Mouse (Mus musculus): ENCODE results near the gene Slit2. TPM values are rescaled to one million over a fixed set of nuclear protein-coding genes. Genes with fewer than 3 reads are reported as not detected.
"Not testable (repeated sequence)": the region's sequence is repeated elsewhere in the genome, so short reads cannot be mapped to it uniquely, and the experiment has no call there.

The Slit2 gene
- polyA plus RNA-seq, 1 experiment = 0.92 TPM

DNA sequence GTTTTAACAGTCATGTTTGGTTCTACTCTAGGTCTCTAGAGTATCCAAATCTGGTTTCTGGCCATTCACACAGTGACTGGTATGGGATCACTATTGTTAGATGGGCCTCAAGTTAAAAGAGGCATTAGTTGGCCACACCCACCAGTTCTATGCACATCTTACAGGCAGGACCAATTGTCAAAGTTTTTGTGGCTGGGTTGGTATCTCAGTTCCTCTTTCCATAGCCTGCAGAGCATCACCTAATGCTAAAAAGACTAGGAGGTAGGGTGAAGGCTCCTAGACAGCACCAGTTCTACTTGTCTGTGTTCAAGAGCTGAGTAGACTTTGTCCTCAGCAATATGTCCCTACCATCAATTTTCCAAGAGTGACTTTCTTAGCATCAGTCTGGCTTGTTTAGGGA is 216.4 kb downstream of the Slit2 start:
- H3K27ac ChIP-seq (ENCODE audit: insufficient read depth, low read depth, low read length) = no peak overlapping the region

DNA sequence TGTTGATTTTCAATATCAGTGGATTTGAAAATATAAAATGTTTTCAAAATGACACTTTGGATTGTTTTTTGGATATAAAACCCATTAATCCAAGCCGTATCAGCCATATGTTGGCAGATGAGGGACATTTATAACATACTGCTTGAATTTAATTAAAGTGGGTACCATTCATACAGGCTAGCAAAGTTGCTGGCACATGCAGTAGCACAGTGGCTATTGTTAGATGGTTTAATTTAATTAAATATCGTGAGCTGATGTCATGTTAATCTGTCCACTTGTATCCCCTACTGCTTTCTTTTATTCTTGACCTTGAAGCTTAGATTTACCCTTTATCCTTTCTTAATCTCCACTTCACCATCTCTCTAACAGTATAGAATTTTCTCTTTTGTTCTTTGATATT is 232.3 kb downstream of the Slit2 start:
- H3K4me1 ChIP-seq (ENCODE audit: control insufficient read depth, insufficient read depth, low read length) = no peaks in the 10 kb centered on the region
- TF ChIP-seq CTCF (IDR thresholded peaks at IDR 0.05; ENCODE audit: low read depth, low read length) (no peak), POLR2A (IDR thresholded peaks at IDR 0.05; ENCODE audit: borderline replicate concordance, low read depth, low read length) (no peak)
- no peak overlapping the region for H3K27ac ChIP-seq (ENCODE audit: insufficient read depth, low read depth, low read length)
- no peak overlapping the region for H3K4me3 ChIP-seq (ENCODE audit: insufficient read depth, low read length)

More for the DNA sequence above, 216.4 kb downstream of the Slit2 start:
- Histone ChIP-seq H3K4me1 (ENCODE audit: control insufficient read depth, insufficient read depth, low read length) (no peaks in the 10 kb centered on the region), H3K4me3 (ENCODE audit: insufficient read depth, low read length) (no peak overlapping the region)
- no peak for TF ChIP-seq POLR2A (IDR thresholded peaks at IDR 0.05; ENCODE audit: borderline replicate concordance, low read depth, low read length)
- TF ChIP-seq CTCF (IDR thresholded peaks at IDR 0.05; ENCODE audit: low read depth, low read length) = no peak

DNA sequence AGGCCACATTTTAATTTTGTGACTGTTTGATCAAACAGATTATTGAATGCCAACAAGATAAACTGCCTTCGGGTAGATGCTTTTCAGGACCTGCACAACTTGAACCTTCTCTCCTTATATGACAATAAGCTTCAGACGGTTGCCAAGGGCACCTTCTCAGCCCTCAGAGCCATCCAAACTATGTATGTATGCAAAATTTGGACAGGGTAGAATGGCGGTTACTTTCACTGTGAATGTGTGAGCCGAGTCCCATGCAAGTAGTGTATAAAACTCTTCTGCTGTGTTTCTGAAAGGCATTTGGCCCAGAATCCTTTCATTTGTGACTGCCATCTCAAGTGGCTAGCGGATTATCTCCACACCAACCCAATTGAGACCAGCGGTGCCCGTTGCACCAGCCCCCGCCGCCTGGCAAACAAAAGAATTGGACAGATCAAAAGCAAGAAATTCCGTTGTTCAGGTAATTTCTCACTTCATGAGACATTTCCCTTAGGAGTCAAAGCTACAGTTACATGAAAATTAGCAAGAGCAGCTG is 236.8 kb downstream of the Slit2 start:
- no peak overlapping the region for H3K4me3 ChIP-seq (ENCODE audit: insufficient read depth, low read length)
- TF ChIP-seq POLR2A (IDR thresholded peaks at IDR 0.05; ENCODE audit: borderline replicate concordance, low read depth, low read length) (no peak), CTCF (IDR thresholded peaks at IDR 0.05; ENCODE audit: low read depth, low read length) (no peak)
- H3K27ac ChIP-seq (ENCODE audit: insufficient read depth, low read depth, low read length) = no peak overlapping the region
- H3K4me1 ChIP-seq (ENCODE audit: control insufficient read depth, insufficient read depth, low read length) = no peaks in the 10 kb centered on the region

DNA sequence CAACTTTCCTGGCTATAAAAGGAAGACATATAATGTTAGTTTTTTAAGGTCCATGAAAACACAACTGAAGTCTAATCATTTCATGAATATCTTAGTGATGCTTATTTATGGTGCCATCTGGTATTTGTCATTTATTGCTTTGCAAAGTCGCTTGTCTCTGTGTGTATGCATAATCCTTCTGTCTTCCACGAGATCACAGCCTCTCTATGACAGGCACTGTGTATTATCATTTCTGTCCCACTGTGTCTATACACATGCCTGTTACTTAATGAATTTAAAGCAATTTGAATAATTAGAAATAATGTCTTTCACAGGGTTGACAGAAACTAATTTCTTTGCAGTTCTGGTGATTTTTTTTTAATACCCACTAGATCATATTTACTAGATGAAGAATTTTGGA is 242.6 kb downstream of the Slit2 start:
- Histone ChIP-seq H3K4me3 (ENCODE audit: insufficient read depth, low read length) (no peak overlapping the region), H3K27ac (ENCODE audit: insufficient read depth, low read depth, low read length) (no peak overlapping the region), H3K4me1 (ENCODE audit: control insufficient read depth, insufficient read depth, low read length) (no peaks in the 10 kb centered on the region)
- TF ChIP-seq POLR2A (IDR thresholded peaks at IDR 0.05; ENCODE audit: borderline replicate concordance, low read depth, low read length) (no peak), CTCF (IDR thresholded peaks at IDR 0.05; ENCODE audit: low read depth, low read length) (no peak)

DNA sequence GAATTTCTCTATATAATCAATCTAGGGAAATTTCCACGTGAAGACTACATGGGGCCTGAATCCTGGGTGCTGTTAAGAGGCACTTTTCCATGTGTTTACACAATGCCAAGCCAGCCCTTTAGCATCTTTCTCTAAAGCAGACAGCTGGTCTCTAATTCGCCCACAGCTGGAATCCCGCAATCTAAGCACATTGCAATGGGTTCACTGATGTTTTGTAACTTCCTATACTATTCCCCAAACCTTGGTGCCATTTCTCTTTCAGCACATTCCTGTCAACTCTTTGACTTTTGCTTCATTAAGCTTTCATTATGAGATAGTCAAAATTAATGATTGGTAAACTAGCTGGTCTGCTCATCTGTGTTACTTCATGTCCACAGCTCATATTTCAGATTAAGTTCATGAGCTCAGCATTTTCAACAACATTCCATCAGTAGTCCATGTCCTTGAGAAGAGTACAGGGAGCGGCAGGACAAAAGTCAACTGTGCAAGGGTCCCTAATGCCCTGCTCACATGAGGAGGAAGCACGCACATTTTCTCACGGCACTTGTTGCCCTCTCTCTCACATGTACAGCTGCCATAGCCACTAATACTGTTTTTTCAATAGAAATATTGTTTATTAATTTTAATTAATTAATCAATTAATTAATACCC is 247.6 kb downstream of the Slit2 start:
- H3K27ac ChIP-seq (ENCODE audit: insufficient read depth, low read depth, low read length) = no peak overlapping the region
- H3K4me3 ChIP-seq (ENCODE audit: insufficient read depth, low read length) = no peak overlapping the region
- no peaks in the 10 kb centered on the region for H3K4me1 ChIP-seq (ENCODE audit: control insufficient read depth, insufficient read depth, low read length)
- no peak for TF ChIP-seq POLR2A (IDR thresholded peaks at IDR 0.05; ENCODE audit: borderline replicate concordance, low read depth, low read length)
- TF ChIP-seq CTCF (IDR thresholded peaks at IDR 0.05; ENCODE audit: low read depth, low read length) = no peak

DNA sequence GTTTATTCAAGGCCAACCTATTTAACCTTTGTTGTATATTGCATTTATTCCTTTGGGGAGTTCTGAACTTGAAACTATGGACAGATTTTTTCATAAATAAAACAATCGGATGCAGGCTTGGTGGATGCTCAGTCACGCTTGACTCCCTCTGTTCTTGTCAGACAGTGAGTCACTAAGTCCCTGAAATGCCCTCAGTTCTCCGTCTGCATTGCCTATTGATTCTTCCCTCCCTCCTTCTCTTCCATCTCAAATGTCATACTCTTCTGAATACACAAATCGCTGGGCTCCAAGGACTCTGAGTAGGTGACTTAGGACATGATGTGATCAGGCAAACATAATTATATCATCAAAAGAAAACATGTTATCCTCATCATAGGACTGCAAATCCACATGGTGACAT is 251.8 kb downstream of the Slit2 start:
- H3K4me1 ChIP-seq (ENCODE audit: control insufficient read depth, insufficient read depth, low read length) = no peaks in the 10 kb centered on the region
- TF ChIP-seq POLR2A (IDR thresholded peaks at IDR 0.05; ENCODE audit: borderline replicate concordance, low read depth, low read length) = no peak
- no peak for TF ChIP-seq CTCF (IDR thresholded peaks at IDR 0.05; ENCODE audit: low read depth, low read length)
- H3K27ac ChIP-seq (ENCODE audit: insufficient read depth, low read depth, low read length) = no peak overlapping the region
- H3K4me3 ChIP-seq (ENCODE audit: insufficient read depth, low read length) = no peak overlapping the region

DNA sequence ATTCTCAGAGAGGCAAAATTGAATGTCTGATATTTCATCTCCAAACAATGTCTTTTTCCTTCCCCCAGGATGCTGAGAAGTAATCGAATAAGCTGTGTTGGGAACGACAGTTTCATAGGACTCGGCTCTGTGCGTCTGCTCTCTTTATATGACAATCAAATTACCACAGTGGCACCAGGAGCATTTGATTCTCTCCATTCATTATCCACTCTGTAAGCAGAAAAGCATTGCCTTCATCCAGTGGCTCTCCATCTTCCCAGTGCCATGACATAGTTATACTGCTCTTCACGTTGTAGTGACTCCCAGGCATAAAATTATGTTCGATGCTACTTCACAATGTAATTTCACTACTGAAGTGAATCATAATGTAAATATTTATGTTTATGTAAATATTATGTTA is 252.3 kb downstream of the Slit2 start:
- Histone ChIP-seq H3K4me3 (ENCODE audit: insufficient read depth, low read length) (no peak overlapping the region), H3K27ac (ENCODE audit: insufficient read depth, low read depth, low read length) (no peak overlapping the region), H3K4me1 (ENCODE audit: control insufficient read depth, insufficient read depth, low read length) (no peaks in the 10 kb centered on the region)
- no peak for TF ChIP-seq POLR2A (IDR thresholded peaks at IDR 0.05; ENCODE audit: borderline replicate concordance, low read depth, low read length)
- no peak for TF ChIP-seq CTCF (IDR thresholded peaks at IDR 0.05; ENCODE audit: low read depth, low read length)

DNA sequence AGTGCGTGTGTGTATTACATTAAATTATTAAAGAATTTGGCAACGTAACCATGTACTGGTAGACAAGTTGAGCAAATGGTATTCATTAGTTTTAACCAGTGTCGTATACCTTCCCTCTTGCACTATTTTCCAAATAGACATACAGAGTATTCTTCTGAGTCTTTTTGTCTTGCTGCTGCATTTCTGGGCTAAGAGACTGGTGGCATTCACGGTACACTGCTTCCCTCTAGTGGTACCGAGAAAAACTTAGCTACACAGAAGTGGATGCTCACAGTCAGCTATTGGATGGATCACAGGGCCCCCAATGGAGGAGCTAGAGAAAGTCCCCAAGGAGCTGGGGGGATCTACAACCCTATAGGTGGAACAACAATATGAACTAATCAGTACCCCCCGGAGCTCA is 257.8 kb downstream of the Slit2 start:
- not testable (repeated sequence) for H3K4me3 ChIP-seq (ENCODE audit: insufficient read depth, low read length); H3K4me1 ChIP-seq (ENCODE audit: control insufficient read depth, insufficient read depth, low read length); H3K27ac ChIP-seq (ENCODE audit: insufficient read depth, low read depth, low read length)

DNA sequence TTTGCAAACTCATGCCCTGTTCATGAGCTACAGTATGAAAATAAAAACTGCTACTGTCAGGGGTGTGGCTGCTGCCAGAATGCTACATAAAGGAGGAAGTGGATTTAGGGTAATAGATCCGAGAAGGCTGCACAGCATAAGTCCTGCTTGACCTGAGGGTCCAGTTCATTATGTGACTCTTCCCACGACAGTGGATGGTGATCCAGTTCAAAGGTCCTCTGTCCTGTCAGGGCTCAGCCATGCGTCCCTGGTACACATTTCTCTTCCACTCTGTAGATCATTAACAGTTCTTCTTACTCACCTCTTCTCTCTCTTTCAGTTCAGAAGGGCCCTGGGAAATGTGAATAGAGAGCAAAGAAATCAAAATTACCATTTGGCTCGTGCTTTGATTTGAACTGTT is 265.4 kb downstream of the Slit2 start:
- H3K27ac ChIP-seq (ENCODE audit: insufficient read depth, low read depth, low read length) = no peak overlapping the region
- TF ChIP-seq POLR2A (IDR thresholded peaks at IDR 0.05; ENCODE audit: borderline replicate concordance, low read depth, low read length) (no peak), CTCF (IDR thresholded peaks at IDR 0.05; ENCODE audit: low read depth, low read length) (no peak)
- H3K4me3 ChIP-seq (ENCODE audit: insufficient read depth, low read length) = no peak overlapping the region
- no peaks in the 10 kb centered on the region for H3K4me1 ChIP-seq (ENCODE audit: control insufficient read depth, insufficient read depth, low read length)

DNA sequence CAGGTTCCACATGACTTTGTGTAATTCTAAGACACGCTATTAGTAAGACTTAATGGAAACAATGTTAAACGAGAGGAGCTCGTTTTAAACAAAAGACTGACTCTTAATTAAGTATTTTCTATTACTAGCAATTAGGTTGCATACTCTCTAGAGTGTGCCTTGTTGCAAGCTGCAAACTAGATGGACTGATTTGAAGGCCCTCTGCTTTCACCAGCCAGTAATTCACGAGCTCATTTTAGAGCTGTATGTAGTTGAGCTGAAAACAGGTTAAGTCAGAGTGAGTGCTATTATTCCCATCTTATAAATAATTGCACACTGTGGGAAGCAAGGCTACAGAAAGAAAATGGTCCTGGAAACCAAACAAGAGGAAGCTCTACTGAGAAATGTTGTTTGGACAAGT is 294.6 kb downstream of the Slit2 start:
- H3K27ac ChIP-seq (ENCODE audit: insufficient read depth, low read depth, low read length) = no peak overlapping the region
- H3K4me3 ChIP-seq (ENCODE audit: insufficient read depth, low read length) = no peak overlapping the region
- no peak for TF ChIP-seq CTCF (IDR thresholded peaks at IDR 0.05; ENCODE audit: low read depth, low read length)
- TF ChIP-seq POLR2A (IDR thresholded peaks at IDR 0.05; ENCODE audit: borderline replicate concordance, low read depth, low read length) = no peak
- no peaks in the 10 kb centered on the region for H3K4me1 ChIP-seq (ENCODE audit: control insufficient read depth, insufficient read depth, low read length)

DNA sequence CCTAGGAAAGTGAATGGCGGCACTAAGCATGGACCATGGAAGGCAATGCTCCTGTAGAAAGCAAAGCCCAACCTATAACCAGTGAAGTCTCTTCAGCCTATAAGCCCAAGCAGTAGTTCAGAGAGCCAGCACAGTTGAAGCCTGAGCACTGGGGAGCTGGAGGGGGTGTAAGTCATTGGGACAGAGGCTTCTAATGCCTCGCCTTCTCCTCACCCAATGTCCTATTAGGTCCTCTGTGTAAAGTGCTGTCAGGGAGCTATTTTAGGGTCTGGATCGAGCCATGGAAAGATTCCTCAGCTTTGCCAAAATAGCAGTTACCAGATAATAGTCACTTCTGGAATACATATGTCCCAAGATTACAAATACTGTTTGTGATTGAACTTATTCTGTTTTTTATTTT is 318.2 kb downstream of the Slit2 start:
- TF ChIP-seq CTCF (IDR thresholded peaks at IDR 0.05; ENCODE audit: low read depth, low read length) (no peak), POLR2A (IDR thresholded peaks at IDR 0.05; ENCODE audit: borderline replicate concordance, low read depth, low read length) (no peak)

More for the DNA sequence above, 318.2 kb downstream of the Slit2 start:
- Histone ChIP-seq H3K4me1 (ENCODE audit: control insufficient read depth, insufficient read depth, low read length) (no peaks in the 10 kb centered on the region), H3K4me3 (ENCODE audit: insufficient read depth, low read length) (no peak overlapping the region), H3K27ac (ENCODE audit: insufficient read depth, low read depth, low read length) (no peak overlapping the region)

Measured in bone marrow macrophage, adult 2 months (primary cell).